ENCODE assay signal across 44 mouse cellular contexts in the genomic region with DNA sequence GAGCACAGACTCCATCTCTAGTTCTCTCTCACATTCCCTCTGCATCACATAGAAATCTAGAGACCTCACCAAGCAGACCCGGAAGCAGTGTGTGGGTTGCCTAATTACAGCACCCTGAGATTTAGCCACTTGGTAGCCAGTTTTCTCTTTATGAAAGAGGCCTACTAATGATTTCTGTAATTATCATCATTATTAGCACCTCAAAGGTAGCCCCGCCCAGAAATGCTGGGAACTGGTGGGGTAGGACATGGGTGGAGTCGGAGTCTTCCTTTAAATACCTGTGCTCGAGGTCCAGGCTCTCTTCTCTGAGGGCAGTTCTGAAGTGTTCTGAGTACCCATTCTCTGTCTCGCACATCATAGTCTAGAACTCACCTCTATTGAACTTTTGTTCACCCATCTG. TPM values are rescaled to one million over a fixed set of nuclear protein-coding genes. Genes with fewer than 3 reads are reported as not detected.
"Had no signal": no experiment of that assay in that cellular context is flagged by ENCODE, and none has a peak within 500 bp of the region (broad histone marks: within the 10 kb centered on the region; RNA-seq: fewer than 3 reads in every experiment).

TSS of gene Actbl2 (plus strand) at position 301 of the 400 bp plus-strand sequence.

- H3K4me1 ChIP-seq: liver, embryonic 12.5 days; liver, embryonic 13.5 days; liver, embryonic 15.5 days; lung, embryonic 15.5 days; midbrain, embryonic 13.5 days; midbrain, embryonic 15.5 days had no signal

- H3K4me2 ChIP-seq: limb, embryonic 12.5 days; limb, embryonic 13.5 days; limb, embryonic 15.5 days; liver, embryonic 11.5 days; liver, embryonic 12.5 days; liver, embryonic 13.5 days; liver, embryonic 15.5 days; lung, embryonic 14.5 days; lung, embryonic 15.5 days; midbrain, embryonic 12.5 days; midbrain, embryonic 13.5 days; midbrain, embryonic 15.5 days had no signal

- DNase-seq: left cerebral cortex, postnatal 4 days; liver; liver, embryonic 13.5 days; liver, postnatal 0 days; lung, adult 18-20 months; lung, adult 2 months; lung, embryonic 14.5 days; lung, postnatal 10 days; lung, postnatal 14 days; lung, postnatal 36 days; lung, postnatal 4 days; midbrain, embryonic 14.5 days had no signal

- H3K4me3 ChIP-seq: left cerebral cortex, adult 2 months; limb, embryonic 10.5 days; limb, embryonic 12.5 days; limb, embryonic 13.5 days; limb, embryonic 15.5 days; liver, embryonic 12.5 days; liver, embryonic 13.5 days; liver, embryonic 15.5 days; lung, embryonic 15.5 days; megakaryocyte, embryonic 14.5 days; midbrain, embryonic 10.5 days; midbrain, embryonic 12.5 days; midbrain, embryonic 13.5 days; midbrain, embryonic 15.5 days; myocyte had no signal

- H3K36me3 ChIP-seq: limb, embryonic 10.5 days; limb, embryonic 12.5 days; limb, embryonic 13.5 days; limb, embryonic 15.5 days; liver, embryonic 12.5 days; liver, embryonic 13.5 days; liver, embryonic 15.5 days; lung, embryonic 15.5 days; midbrain, embryonic 10.5 days; midbrain, embryonic 12.5 days; midbrain, embryonic 13.5 days; midbrain, embryonic 15.5 days had no signal

- H3K9me3 ChIP-seq: limb, embryonic 10.5 days; limb, embryonic 12.5 days; limb, embryonic 13.5 days; limb, embryonic 15.5 days; liver, embryonic 12.5 days; liver, embryonic 13.5 days; liver, embryonic 15.5 days; lung, embryonic 15.5 days; megakaryocyte, embryonic 14.5 days; midbrain, embryonic 10.5 days; midbrain, embryonic 12.5 days; midbrain, embryonic 13.5 days; midbrain, embryonic 15.5 days had no signal

- H3K27ac ChIP-seq: left cerebral cortex, adult 2 months; limb, embryonic 10.5 days; limb, embryonic 12.5 days; limb, embryonic 13.5 days; limb, embryonic 15.5 days; liver, embryonic 12.5 days; liver, embryonic 13.5 days; liver, embryonic 14.5 days; liver, embryonic 15.5 days; lung, embryonic 15.5 days; macrophage; midbrain, embryonic 10.5 days; midbrain, embryonic 12.5 days; midbrain, embryonic 13.5 days; midbrain, embryonic 15.5 days had no signal

- H3K9ac ChIP-seq: limb, embryonic 12.5 days; limb, embryonic 13.5 days; limb, embryonic 15.5 days; liver, embryonic 12.5 days; liver, embryonic 13.5 days; liver, embryonic 14.5 days; liver, embryonic 15.5 days; liver, postnatal 0 days; lung, embryonic 14.5 days; lung, embryonic 15.5 days; midbrain, embryonic 12.5 days; midbrain, embryonic 13.5 days; midbrain, embryonic 15.5 days had no signal

- ATAC-seq: liver, embryonic 12.5 days; liver, postnatal 0 days; lung, postnatal 0 days; midbrain, embryonic 13.5 days; midbrain, embryonic 15.5 days had no signal

- H3K27me3 ChIP-seq: limb, embryonic 12.5 days; limb, embryonic 13.5 days; limb, embryonic 15.5 days; liver, embryonic 12.5 days; liver, embryonic 13.5 days; liver, embryonic 15.5 days; lung, embryonic 15.5 days; midbrain, embryonic 12.5 days; midbrain, embryonic 13.5 days; midbrain, embryonic 15.5 days had no signal

RNA-seq across cellular contexts. Expression of gene Actbl2, which starts in this region (rescaled TPM):
- total RNA-seq: left cerebral cortex, adult 18-20 months; left cerebral cortex, adult 2 months; left cerebral cortex, postnatal 10 days; left cerebral cortex, postnatal 14 days; left cerebral cortex, postnatal 25 days; left cerebral cortex, postnatal 36 days; left cerebral cortex, postnatal 4 days; liver, adult 2 months; megakaryocyte progenitor cell, adult 5-6 weeks; megakaryocyte, adult 5-6 weeks; megakaryocyte-erythroid progenitor cell, adult 5-6 weeks; midbrain, postnatal 0 days; monocyte, adult 5-6 weeks had no signal
- polyA plus RNA-seq: limb, embryonic 10.5 days; limb, embryonic 11.5 days; limb, embryonic 12.5 days; limb, embryonic 13.5 days; limb, embryonic 15.5 days; liver, adult 2 months; liver, embryonic 11.5 days; liver, embryonic 12.5 days; liver, embryonic 13.5 days; liver, embryonic 14.5 days; liver, embryonic 15.5 days; liver, embryonic 16.5 days; liver, postnatal 0 days; lung, adult 2 months; lung, embryonic 14.5 days; lung, embryonic 15.5 days; lung, embryonic 16.5 days; lung, postnatal 0 days; macrophage; midbrain, embryonic 10.5 days; midbrain, embryonic 12.5 days; midbrain, embryonic 13.5 days; midbrain, embryonic 14.5 days; midbrain, embryonic 15.5 days; midbrain, postnatal 0 days; myocyte had no signal
